Mouse (Mus musculus) kidney, adult 2 months (tissue): ENCODE results near the gene Adamts7. TPM values are rescaled to one million over a fixed set of nuclear protein-coding genes. Genes with fewer than 3 reads are reported as not detected.

Experiments
- DNase-seq: peaks from one replicate; pipeline ENCODE4 v3.0.0; 2021
- H3K27ac ChIP-seq: fragments of 200-500 bp; 2 replicates; pipeline ENCODE4 v1.5.1; 2012; ENCODE audit warnings: low read depth, low read length, control low read depth, inconsistent platforms; ENCODE audit not compliant: insufficient read depth
- H3K27me3 ChIP-seq: fragments of 200-500 bp; replicated peaks from 2 replicates; pipeline ENCODE4 v1.6.1; 2012; ENCODE audit warnings: mild to moderate bottlenecking, moderate library complexity, low read length, inconsistent platforms; ENCODE audit not compliant: control insufficient read depth, insufficient read depth
- H3K36me3 ChIP-seq: fragments of 200-500 bp; 2 replicates; pipeline ENCODE4 v1.6.1; 2012; ENCODE audit warnings: mild to moderate bottlenecking, moderate library complexity, low read length, inconsistent platforms; ENCODE audit not compliant: control insufficient read depth, insufficient read depth
- H3K4me1 ChIP-seq: fragments of 200-500 bp; 2 replicates; pipeline ENCODE4 v1.6.1; 2011; ENCODE audit warnings: low read length; ENCODE audit not compliant: control insufficient read depth, insufficient read depth
- H3K4me3 ChIP-seq: fragments of 200-500 bp; 2 replicates; pipeline ENCODE4 v1.5.1; 2011; ENCODE audit warnings: mild to moderate bottlenecking, low read depth, low read length, control low read depth; ENCODE audit not compliant: insufficient read depth
- CTCF ChIP-seq: fragments of 200-500 bp; conservative IDR thresholded peaks from 2 replicates; pipeline ENCODE4 v1.5.1; 2011; ENCODE audit warnings: low read depth, mild to moderate bottlenecking, control low read depth, low read length, moderate library complexity, mixed read lengths; ENCODE audit not compliant: insufficient read depth, insufficient read length
- POLR2A ChIP-seq: fragments of 200-500 bp; IDR thresholded peaks from one replicate; pipeline ENCODE4 v1.6.1; 2011; ENCODE audit warnings: low read depth, low read length, control low read depth
- WGBS: fragments of 180-500 bp; shearing (Covaris S2); methylation state at CpG from one replicate; pipeline ENCODE4 v1.1.7; 2018; 5-methylcytosine and 5-hydroxymethylcytosine counted together
- polyA plus RNA-seq: library from polyadenylated mRNA; depleted of rRNA; stranded (reverse); fragments of >200 nt; gene quantifications from 2 replicates; pipeline ENCODE4 v1.2.3, GENCODE M21; 2012

Gene Adamts7
- polyA plus RNA-seq, 1 experiment = 9.4 TPM

DNA sequence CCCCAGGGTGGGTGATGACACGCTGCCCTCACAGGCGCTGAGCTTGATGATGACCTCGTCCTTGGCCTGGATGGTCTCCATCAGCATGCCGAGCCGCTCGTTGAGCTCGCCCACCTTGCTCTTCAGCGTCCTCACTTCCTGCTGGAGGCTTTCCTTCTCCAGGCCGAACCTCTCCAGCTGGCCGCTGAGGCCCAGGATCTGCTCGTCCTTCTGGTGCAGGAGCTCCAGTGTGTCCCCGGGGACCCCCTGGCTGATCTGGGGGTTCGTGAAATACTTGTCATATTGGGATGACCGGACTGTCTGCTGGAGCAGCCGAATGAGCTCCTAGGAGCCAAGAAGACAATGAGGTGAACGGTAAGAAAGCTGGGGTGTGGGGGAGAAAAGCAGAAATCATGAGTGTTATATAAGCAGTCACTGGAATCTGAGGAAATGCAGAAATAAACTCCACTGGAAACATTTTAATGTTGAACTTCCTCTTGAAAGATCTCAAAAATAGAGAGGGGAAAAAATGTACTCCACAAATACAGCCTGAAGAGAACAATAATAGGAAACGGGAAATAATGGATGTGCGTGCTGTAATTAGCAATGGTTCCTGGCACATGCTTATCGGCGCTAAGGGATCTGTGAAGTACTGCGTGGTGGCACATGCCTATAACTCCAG is 63.3 kb downstream of the Adamts7 start:
- H3K4me3 ChIP-seq = peak overlapping the region; percentile 48
- H3K27ac ChIP-seq = peak overlapping the region; percentile 84
- no peaks in the 10 kb centered on the region for H3K27me3 ChIP-seq
- TF ChIP-seq POLR2A (no peak), CTCF (no peak)
- H3K36me3 ChIP-seq = no peaks in the 10 kb centered on the region
- DNase-seq = peak; percentile 72
- WGBS = 65% methylated on average over 21 of the region's 21 CpGs
- no peaks in the 10 kb centered on the region for H3K4me1 ChIP-seq

DNA sequence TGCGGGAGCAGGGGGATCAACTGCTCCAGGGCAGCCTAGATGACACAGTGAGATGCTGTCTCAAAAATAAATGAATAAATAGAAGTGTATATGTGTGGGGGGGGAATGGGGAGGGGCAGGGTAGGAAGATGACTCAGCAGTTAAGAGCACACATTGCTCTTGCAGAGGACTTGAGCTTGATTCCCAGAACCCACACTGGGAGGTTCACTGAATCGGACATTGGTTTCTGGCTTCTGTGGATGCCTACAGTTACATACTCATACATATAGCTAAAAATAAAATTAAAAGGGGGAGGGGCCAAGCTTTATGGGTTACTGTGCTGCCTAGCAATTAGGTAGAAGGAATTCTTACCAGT is 63.9 kb downstream of the Adamts7 start:
- DNase-seq = no peak
- no peak overlapping the region for H3K4me3 ChIP-seq
- H3K27ac ChIP-seq = peak overlapping the region; percentile 74
- no peaks in the 10 kb centered on the region for H3K36me3 ChIP-seq
- no peaks in the 10 kb centered on the region for H3K4me1 ChIP-seq
- H3K27me3 ChIP-seq = no peaks in the 10 kb centered on the region
- 60% methylated on average over 2 of the region's 2 CpGs for WGBS
- TF ChIP-seq CTCF (no peak), POLR2A (no peak)

- no peaks in the 10 kb centered on the region for H3K36me3 ChIP-seq
- no peaks in the 10 kb centered on the region for H3K27me3 ChIP-seq
- peak; percentile 44 for TF ChIP-seq CTCF
- no peak for TF ChIP-seq POLR2A
- WGBS = 63% methylated on average over 12 of the region's 12 CpGs
- H3K4me1 ChIP-seq = no peaks in the 10 kb centered on the region
- H3K27ac ChIP-seq = peak overlapping the region; percentile 74
- DNase-seq = peak; percentile 60
- H3K4me3 ChIP-seq = no peak overlapping the region
Measured at GRCm38 (mm10) chr9:90227171-90227570, 64.3 kb downstream of the Adamts7 start.

DNA sequence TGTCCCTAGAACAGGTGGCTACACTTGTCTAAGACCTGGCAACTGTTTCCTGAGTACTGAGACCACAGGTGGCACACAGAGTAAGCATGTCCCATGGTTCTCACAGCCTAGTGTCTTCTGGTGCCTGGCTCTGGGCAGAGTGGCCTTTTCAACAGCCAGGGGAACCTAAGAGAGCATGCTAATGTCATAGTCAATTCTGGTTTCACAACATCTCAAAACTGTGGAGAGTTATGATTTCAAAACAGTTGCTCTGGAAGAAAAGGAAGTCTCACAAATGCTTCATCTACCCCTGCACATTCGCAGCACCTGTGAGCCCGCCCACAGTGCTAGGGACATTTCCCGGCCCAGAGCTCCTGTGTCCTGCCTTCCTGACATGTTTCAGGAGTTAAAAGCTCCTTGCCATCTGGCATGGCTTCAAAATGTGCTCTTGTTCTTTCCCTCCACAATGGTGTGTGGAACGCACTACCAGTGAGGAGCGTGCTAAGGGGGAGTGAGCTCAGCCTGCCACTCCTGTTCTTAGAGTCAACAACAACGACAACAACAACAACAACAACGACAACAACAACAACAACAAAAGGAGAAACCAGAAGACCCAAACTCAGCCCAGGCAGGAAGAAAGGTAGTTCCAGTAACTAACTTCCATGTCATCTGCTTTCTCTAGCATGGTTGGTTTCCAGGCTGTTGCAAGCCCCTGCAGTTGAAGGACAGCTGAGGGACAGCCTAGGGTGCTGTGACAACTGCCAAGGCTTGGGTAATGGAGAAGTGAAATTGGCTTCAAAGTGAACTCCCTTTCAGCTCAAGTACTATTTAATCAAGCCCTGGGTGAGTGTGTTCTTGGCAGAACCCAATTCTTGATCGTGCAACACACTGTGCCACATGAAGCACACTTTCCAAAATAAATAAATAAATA is 70.2 kb downstream of the Adamts7 start:
- DNase-seq = no peak

DNA sequence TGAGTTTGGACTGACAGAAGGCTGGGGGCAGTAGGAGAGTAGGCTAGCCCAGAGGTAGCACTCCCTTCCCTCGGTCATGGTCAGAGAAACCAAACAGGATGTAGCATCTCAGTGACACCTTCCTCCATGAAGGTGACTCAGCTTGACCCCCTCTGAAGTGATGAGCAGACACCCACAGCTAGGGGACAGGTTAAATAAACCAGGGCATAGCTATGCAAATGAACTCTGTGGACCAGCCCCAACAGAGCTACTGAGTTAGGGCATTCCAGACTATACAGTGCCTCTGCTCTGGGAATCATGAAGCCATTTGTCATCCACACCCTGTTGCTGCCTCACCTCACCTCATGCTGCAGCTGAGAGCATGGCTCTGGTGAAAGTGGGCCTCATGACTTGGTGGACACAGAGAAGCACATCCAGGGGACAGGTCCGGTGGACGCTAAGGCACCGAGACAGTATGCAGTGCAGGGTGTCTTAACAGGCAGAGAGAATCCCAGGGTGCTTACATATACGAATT is 71.1 kb downstream of the Adamts7 start:
- Histone ChIP-seq H3K4me1 (no peaks in the 10 kb centered on the region), H3K36me3 (no peaks in the 10 kb centered on the region), H3K27ac (no peak overlapping the region), H3K4me3 (no peak overlapping the region), H3K27me3 (no peaks in the 10 kb centered on the region)
- TF ChIP-seq POLR2A = no peak
- TF ChIP-seq CTCF = no peak
- 91% methylated on average over 5 of the region's 5 CpGs for WGBS
- DNase-seq = no peak

More for the DNA sequence above, 70.2 kb downstream of the Adamts7 start:
- Histone ChIP-seq H3K4me1 (no peaks in the 10 kb centered on the region), H3K36me3 (no peaks in the 10 kb centered on the region), H3K27ac (no peak overlapping the region), H3K27me3 (no peaks in the 10 kb centered on the region), H3K4me3 (no peak overlapping the region)
- 80% methylated on average over 8 of the region's 8 CpGs for WGBS
- TF ChIP-seq POLR2A (no peak), CTCF (no peak)

DNA sequence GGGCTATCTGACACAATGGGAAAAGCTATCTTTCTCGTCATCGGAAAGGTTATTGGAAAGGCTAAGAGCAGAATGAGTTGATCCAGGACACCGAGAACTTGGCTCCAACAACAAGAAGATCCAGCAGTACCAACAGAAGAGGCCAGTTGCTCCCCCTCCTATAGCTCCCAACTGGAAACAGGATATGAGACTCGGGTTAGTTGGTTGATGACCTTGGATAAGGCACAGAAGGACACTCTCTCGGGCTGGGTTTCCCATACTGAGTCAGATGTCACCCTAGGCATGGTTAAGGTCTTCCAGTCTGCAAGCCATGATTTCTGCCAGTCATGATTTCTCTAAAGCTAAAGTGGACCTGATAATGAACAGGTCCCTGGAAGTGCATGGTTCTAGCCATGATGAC is 71.9 kb downstream of the Adamts7 start:
- TF ChIP-seq POLR2A (no peak), CTCF (no peak)
- Histone ChIP-seq H3K27me3 (no peaks in the 10 kb centered on the region), H3K27ac (no peak overlapping the region), H3K4me1 (no peaks in the 10 kb centered on the region), H3K4me3 (no peak overlapping the region), H3K36me3 (no peaks in the 10 kb centered on the region)
- no peak for DNase-seq
- 64% methylated on average over 5 of the region's 5 CpGs for WGBS
